Mouse (Mus musculus) midbrain, embryonic 10.5 days (tissue): ENCODE results near the gene Plekhh3. TPM values are rescaled to one million over a fixed set of nuclear protein-coding genes. Genes with fewer than 3 reads are reported as not detected.

ENCODE experiments used
- DNase-seq: peaks from one replicate; pipeline ENCODE4 v3.0.0-alpha.2; 2017; ENCODE audit warnings: low spot score
- H3K27ac ChIP-seq: fragments of 300-500 bp; sonication (generic); replicated peaks from 2 replicates; pipeline ENCODE4 v1.5.1; 2016; ENCODE audit warnings: mild to moderate bottlenecking
- H3K27me3 ChIP-seq: fragments of 300-500 bp; sonication (generic); 2 replicates; pipeline ENCODE4 v1.6.1; 2016; ENCODE audit warnings: low read depth, mild to moderate bottlenecking; ENCODE audit not compliant: poor library complexity, severe bottlenecking
- H3K36me3 ChIP-seq: fragments of 300-500 bp; sonication (generic); 2 replicates; pipeline ENCODE4 v1.6.1; 2016; ENCODE audit warnings: mild to moderate bottlenecking, moderate library complexity
- H3K4me1 ChIP-seq: fragments of 300-500 bp; sonication (generic); 2 replicates; pipeline ENCODE4 v1.6.1; 2016
- H3K4me3 ChIP-seq: fragments of 300-500 bp; sonication (generic); 2 replicates; pipeline ENCODE4 v1.5.1; 2016; ENCODE audit warnings: mild to moderate bottlenecking, moderate library complexity
- H3K9me3 ChIP-seq: fragments of 300-500 bp; sonication (generic); replicated peaks from 2 replicates; pipeline ENCODE4 v1.6.1; 2016; ENCODE audit warnings: mild to moderate bottlenecking
- WGBS: fragments of 180-500 bp; shearing (Covaris S2); methylation state at CpG from one replicate; pipeline ENCODE4 v1.1.7; 2016; 5-methylcytosine and 5-hydroxymethylcytosine counted together
- polyA plus RNA-seq: library from polyadenylated mRNA; unstranded; fragments of >200 nt; fragmentation: Nextera tagmentation; extraction: Ambion mirVana; gene quantifications from 2 replicates; pipeline ENCODE4 v1.2.1, GENCODE M21; 2016

Plekhh3 gene
- polyA plus RNA-seq, 1 experiment from 2014 or later, result 4.5 TPM

DNA sequence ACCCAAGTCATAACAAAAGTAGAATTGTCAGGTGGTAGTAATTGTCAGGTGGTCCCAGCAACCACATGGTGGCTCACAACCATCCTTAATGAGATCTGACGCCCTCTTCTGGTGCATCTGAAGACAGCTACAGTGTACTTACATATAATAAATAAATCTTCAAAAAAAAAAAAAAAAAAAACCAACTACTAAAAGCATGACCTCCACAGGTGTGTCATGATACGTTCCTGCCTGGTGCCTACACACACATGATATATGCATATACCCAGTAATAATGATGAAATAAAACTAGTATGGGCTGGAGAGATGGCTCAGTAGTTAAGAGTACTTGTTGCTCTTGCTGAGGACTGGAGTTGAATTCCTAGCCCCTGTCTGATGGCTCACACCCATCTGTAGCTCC, 20.1 kb downstream of the Plekhh3 start:
- DNase-seq, result no peak
- Histone ChIP-seq H3K4me3 (no peak overlapping the region), H3K9me3 (no peaks in the 10 kb centered on the region), H3K4me1 (peaks cover 19% of the 10 kb centered on the region), H3K27ac (no peak overlapping the region), H3K36me3 (no peaks in the 10 kb centered on the region), H3K27me3 (peaks cover 16% of the 10 kb centered on the region)
- 53% methylated on average over 2 of the region's 2 CpGs for WGBS

GRCm38 (mm10) chr11:101149178-101150105, 21.7 kb downstream of the Plekhh3 start:
- no peak overlapping the region for H3K27ac ChIP-seq
- 70% methylated on average over 9 of the region's 9 CpGs for whole genome bisulfite sequencing

GRCm38 (mm10) chr11:101148751-101149150, 22.4 kb downstream of the Plekhh3 start:
- DNase-seq, result no peak
- WGBS, result 77% methylated on average over 10 of the region's 10 CpGs
- no peaks in the 10 kb centered on the region for H3K9me3 ChIP-seq
- H3K4me1 ChIP-seq, result peaks cover 13% of the 10 kb centered on the region
- no peak overlapping the region for H3K27ac ChIP-seq
- H3K27me3 ChIP-seq, result no peaks in the 10 kb centered on the region
- no peak overlapping the region for H3K4me3 ChIP-seq
- no peaks in the 10 kb centered on the region for H3K36me3 ChIP-seq

More at GRCm38 (mm10) chr11:101149178-101150105, 21.7 kb downstream of the Plekhh3 start:
- no peaks in the 10 kb centered on the region for H3K27me3 ChIP-seq
- H3K4me1 ChIP-seq, result peaks cover 9% of the 10 kb centered on the region
- no peak for DNase-seq
- H3K4me3 ChIP-seq, result no peak overlapping the region
- no peaks in the 10 kb centered on the region for H3K36me3 ChIP-seq
- H3K9me3 ChIP-seq, result no peaks in the 10 kb centered on the region

GRCm38 (mm10) chr11:101146377-101146776, 24.8 kb downstream of the Plekhh3 start:
- H3K4me3 ChIP-seq, result no peak overlapping the region

DNA sequence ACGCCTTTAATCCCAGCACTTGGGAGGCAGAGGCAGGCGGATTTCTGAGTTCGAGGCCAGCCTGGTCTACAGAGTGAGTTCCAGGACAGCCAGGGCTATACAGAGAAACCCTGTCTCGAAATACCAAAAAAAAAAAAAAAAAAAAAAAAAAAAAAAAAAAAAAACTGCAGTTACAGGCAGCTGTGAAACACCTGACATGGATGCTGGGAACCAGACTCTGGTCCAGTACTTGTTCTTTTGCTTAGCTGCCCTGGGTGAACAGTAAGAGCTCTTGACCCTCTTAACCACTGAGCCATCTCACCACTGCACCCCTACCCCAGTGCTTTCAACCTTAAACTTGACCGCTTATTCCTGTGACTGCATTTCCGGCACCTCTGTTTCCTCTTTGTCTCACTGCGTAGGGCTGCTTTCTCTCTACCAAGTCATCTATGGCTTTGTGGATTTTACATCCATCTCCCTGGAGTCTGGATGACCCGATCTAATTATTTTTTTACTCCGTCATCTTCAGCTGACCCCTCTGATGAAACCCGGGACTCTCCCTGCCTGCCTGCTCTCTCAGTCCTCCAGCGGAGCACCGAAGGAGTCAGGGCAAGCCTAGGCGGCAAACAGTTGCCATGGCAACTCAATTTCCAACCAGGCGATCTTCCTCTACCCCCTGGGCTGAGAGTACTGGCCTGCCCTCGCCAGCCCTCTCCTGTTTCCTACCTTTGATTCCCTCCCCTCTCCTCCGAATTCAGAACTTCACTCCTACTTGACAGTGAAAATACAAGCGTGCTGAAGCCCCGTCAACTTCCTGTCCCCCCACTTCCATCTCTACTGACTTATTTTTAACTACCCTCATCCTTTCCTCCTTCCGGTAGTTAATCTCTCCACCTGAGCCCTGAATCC, 27.6 kb downstream of the Plekhh3 start:
- peak overlapping the region; percentile 49 for H3K4me3 ChIP-seq
- H3K36me3 ChIP-seq, result no peaks in the 10 kb centered on the region
- H3K27me3 ChIP-seq, result peaks cover 37% of the 10 kb centered on the region
- H3K4me1 ChIP-seq, result peaks cover 34% of the 10 kb centered on the region
- H3K27ac ChIP-seq, result peak overlapping the region; percentile 63
- DNase-seq, result peak; percentile 75
- no peaks in the 10 kb centered on the region for H3K9me3 ChIP-seq
- WGBS, result 22% methylated on average over 19 of the region's 19 CpGs

More at GRCm38 (mm10) chr11:101146377-101146776, 24.8 kb downstream of the Plekhh3 start:
- Histone ChIP-seq H3K4me1 (peaks cover 21% of the 10 kb centered on the region), H3K9me3 (no peaks in the 10 kb centered on the region), H3K27ac (no peak overlapping the region), H3K36me3 (no peaks in the 10 kb centered on the region), H3K27me3 (peaks cover 12% of the 10 kb centered on the region)
- peak; percentile 51 for DNase-seq
- WGBS, result 21% methylated on average over 10 of the region's 10 CpGs

DNA sequence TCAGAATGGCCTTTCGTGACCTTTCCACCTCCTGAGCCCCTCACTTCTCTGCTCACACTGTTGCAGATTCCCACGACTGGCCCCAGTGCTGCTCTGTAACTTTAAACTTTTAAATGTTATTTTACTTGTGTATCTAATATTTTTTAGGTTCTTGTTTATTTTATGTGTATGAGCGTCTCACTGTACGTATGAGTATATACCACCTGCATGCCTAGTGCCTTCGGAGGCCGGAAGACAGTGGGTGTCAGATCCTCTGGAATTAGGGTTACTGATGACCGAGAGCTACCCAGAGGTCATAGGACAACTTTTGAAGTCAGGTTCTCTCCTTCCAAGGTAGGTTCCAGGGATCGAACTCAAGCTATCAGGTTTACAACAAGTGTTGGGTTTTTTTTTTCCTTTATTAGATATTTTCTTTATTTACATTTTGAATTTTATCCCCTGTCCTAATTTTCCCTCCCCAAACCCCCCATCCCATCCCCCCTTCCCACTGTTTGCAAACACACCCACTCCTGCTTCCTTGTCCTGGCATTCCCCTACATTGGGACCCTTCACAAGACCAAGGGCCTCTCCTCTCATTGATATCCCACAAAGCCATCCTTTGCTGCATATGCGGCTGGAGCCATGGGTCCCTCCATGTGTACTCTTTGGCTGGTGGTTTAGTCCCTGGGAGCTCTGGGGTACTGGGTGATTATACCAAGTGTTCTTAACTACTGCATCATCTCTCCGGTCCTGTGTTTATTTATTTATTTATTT, 28.8 kb downstream of the Plekhh3 start:
- WGBS, result 86% methylated on average over 10 of the region's 10 CpGs
- Histone ChIP-seq H3K36me3 (no peaks in the 10 kb centered on the region), H3K4me3 (no peak overlapping the region), H3K27me3 (peaks cover 38% of the 10 kb centered on the region), H3K27ac (no peak overlapping the region), H3K9me3 (no peaks in the 10 kb centered on the region), H3K4me1 (peaks cover 36% of the 10 kb centered on the region)
- no peak for DNase-seq

GRCm38 (mm10) chr11:101141088-101141487, 30.1 kb downstream of the Plekhh3 start:
- Histone ChIP-seq H3K9me3 (no peaks in the 10 kb centered on the region), H3K27me3 (peaks cover 38% of the 10 kb centered on the region), H3K27ac (no peak overlapping the region), H3K4me3 (no peak overlapping the region), H3K4me1 (peaks cover 30% of the 10 kb centered on the region), H3K36me3 (no peaks in the 10 kb centered on the region)
- WGBS, result 78% methylated on average over 8 of the region's 8 CpGs
- DNase-seq, result no peak

DNA sequence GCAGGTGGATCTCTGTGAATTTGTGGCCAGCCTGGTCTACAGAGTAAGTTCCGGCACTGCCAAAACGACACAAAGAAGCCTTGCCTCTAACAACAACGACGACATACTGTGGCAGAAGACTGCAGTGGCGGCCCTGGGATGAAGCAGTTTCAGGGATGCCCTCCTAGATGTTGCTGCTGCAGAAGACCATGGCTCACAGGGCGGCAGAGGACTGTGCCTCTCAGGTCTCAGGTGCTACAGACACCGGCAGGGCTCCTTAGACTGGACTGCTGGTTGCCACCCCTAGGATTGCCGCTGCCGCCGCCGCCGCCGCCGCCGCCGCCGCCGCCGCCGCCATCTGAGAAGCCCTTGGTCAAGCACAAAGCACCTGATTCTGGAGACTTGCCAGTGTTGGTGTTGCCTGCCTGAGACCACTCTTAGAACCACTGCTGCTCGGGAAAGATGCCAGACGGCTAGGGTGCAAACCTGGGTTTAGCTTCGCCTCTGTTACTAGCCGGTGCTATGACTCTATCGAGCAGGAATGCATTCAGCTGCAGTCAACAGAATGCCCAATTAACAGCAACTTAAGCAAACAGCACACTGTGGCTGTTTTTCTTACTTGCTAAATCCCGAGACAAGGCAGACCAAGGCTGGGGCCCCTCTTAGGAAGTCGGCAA, 30.9 kb downstream of the Plekhh3 start:
- peak overlapping the region; percentile 69 for H3K27ac ChIP-seq
- DNase-seq, result no peak
- H3K4me3 ChIP-seq, result peak overlapping the region; percentile 46
- no peaks in the 10 kb centered on the region for H3K9me3 ChIP-seq
- no peaks in the 10 kb centered on the region for H3K36me3 ChIP-seq
- H3K4me1 ChIP-seq, result peaks cover 30% of the 10 kb centered on the region
- 45% methylated on average over 27 of the region's 27 CpGs for WGBS
- peaks cover 38% of the 10 kb centered on the region for H3K27me3 ChIP-seq

GRCm38 (mm10) chr11:101138536-101139181, 32.5 kb downstream of the Plekhh3 start:
- Histone ChIP-seq H3K27ac (peak overlapping the region; percentile 33; the same call in 1 of the 2 replicates), H3K4me1 (peaks cover 26% of the 10 kb centered on the region), H3K4me3 (peak overlapping the region; percentile 32), H3K9me3 (no peaks in the 10 kb centered on the region), H3K36me3 (no peaks in the 10 kb centered on the region), H3K27me3 (peaks cover 38% of the 10 kb centered on the region)
- 32% methylated on average over 15 of the region's 15 CpGs for WGBS
- peak; percentile 36 for DNase-seq

DNA sequence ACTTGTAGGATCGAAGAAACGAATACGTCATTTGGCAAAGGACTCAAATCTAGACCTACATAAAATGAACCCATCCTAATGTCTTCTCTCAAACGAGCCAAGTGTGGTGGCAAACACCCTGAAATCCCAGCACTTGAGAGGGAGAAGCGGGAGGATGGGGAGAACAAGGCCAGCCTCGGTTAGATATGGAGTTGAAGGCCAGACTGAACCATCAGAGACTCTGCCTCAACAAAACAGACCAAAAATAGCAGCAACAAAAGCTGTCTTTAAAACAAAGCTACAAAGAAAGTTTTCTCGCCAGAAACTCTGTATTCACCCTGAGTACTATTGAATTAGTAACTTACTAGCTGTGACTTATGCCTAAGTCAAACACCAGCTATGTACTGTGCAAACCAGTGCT, 34.2 kb downstream of the Plekhh3 start:
- DNase-seq, result no peak
- Histone ChIP-seq H3K36me3 (no peaks in the 10 kb centered on the region), H3K27ac (no peak overlapping the region), H3K9me3 (no peaks in the 10 kb centered on the region), H3K4me1 (peaks cover 20% of the 10 kb centered on the region), H3K27me3 (peaks cover 31% of the 10 kb centered on the region), H3K4me3 (no peak overlapping the region)
- 82% methylated on average over 7 of the region's 7 CpGs for WGBS

- H3K36me3 ChIP-seq, result no peaks in the 10 kb centered on the region
- H3K27ac ChIP-seq, result no peak overlapping the region
- peaks cover 4% of the 10 kb centered on the region; the same call in 1 of the 2 replicates for H3K9me3 ChIP-seq
- H3K27me3 ChIP-seq, result peaks cover 5% of the 10 kb centered on the region
- no peak for DNase-seq
- H3K4me3 ChIP-seq, result no peak overlapping the region
- 88% methylated on average over 13 of the region's 13 CpGs for WGBS
- H3K4me1 ChIP-seq, result peaks cover 6% of the 10 kb centered on the region
Measured at GRCm38 (mm10) chr11:101134217-101134865, 36.8 kb downstream of the Plekhh3 start.
